Mouse (Mus musculus) midbrain, embryonic 14.5 days (tissue): ENCODE measurements around the gene Ak4. TPM values are rescaled to one million over a fixed set of nuclear protein-coding genes. Genes with fewer than 3 reads are reported as not detected.
A peak's percentile ranks its signal among the peaks of the same experiment; 100 is the strongest.

Experiments used
- ATAC-seq: fragments of 200-750 bp; cut with Nextera tagmentation; 2 replicates; pipeline ENCODE4 v1.8.0; 2017; ENCODE audit warnings: moderate number of reproducible peaks, moderate library complexity; ENCODE audit not compliant: low FRiP score, low TSS enrichment
- DNase-seq: peaks from one replicate; pipeline ENCODE4 v3.0.0-alpha.2; 2015
- H3K27ac ChIP-seq: fragments of 300-500 bp; sonication (generic); replicated peaks from 2 replicates; pipeline ENCODE4 v1.5.1; 2014; ENCODE audit warnings: mild to moderate bottlenecking, low read depth, low read length, moderate library complexity
- H3K27me3 ChIP-seq: fragments of 300-500 bp; sonication (generic); 2 replicates; pipeline ENCODE4 v1.6.1; 2014; ENCODE audit warnings: low read length, control low read depth, mixed read lengths; ENCODE audit not compliant: control insufficient read depth, insufficient read depth
- H3K36me3 ChIP-seq: fragments of 300-500 bp; sonication (generic); 2 replicates; pipeline ENCODE4 v1.6.1; 2014; ENCODE audit warnings: low read length, control low read depth; ENCODE audit not compliant: control insufficient read depth, insufficient read depth
- H3K4me1 ChIP-seq: fragments of 300-500 bp; sonication (generic); 2 replicates; pipeline ENCODE4 v1.6.1; 2014; ENCODE audit warnings: mild to moderate bottlenecking, antibody characterized with exemption, low read length, control low read depth; ENCODE audit not compliant: control insufficient read depth, insufficient read depth
- H3K4me2 ChIP-seq: fragments of 300-500 bp; sonication (generic); 2 replicates; pipeline ENCODE4 v1.6.1; 2014; ENCODE audit warnings: mild to moderate bottlenecking, low read length, moderate library complexity
- H3K4me3 ChIP-seq: fragments of 300-500 bp; sonication (generic); replicated peaks from 2 replicates; pipeline ENCODE4 v1.5.1; 2014; ENCODE audit warnings: low read depth, low read length
- H3K9ac ChIP-seq: fragments of 300-500 bp; sonication (generic); replicated peaks from 2 replicates; pipeline ENCODE4 v1.6.1; 2014; ENCODE audit warnings: mild to moderate bottlenecking, low read length, moderate library complexity
- H3K9me3 ChIP-seq: fragments of 300-500 bp; sonication (generic); 2 replicates; pipeline ENCODE4 v1.6.1; 2016; ENCODE audit warnings: low read length, control low read depth, mixed read lengths; ENCODE audit not compliant: control insufficient read depth
- WGBS: fragments of 180-500 bp; shearing (Covaris S2); extraction: QIAGEN DNeasy Blood & Tissue Kit; methylation state at CpG from one replicate; pipeline ENCODE4 v1.1.7; 2014; 5-methylcytosine and 5-hydroxymethylcytosine counted together
- polyA plus RNA-seq: library from polyadenylated mRNA; unstranded; fragments of >200 nt; fragmentation: Nextera tagmentation; extraction: Ambion mirVana; gene quantifications from 2 replicates; pipeline ENCODE4 v1.2.1, GENCODE M21; 2014

The Ak4 gene
- polyA plus RNA-seq, 1 experiment from 2014 or later: 3.9 TPM

DNA sequence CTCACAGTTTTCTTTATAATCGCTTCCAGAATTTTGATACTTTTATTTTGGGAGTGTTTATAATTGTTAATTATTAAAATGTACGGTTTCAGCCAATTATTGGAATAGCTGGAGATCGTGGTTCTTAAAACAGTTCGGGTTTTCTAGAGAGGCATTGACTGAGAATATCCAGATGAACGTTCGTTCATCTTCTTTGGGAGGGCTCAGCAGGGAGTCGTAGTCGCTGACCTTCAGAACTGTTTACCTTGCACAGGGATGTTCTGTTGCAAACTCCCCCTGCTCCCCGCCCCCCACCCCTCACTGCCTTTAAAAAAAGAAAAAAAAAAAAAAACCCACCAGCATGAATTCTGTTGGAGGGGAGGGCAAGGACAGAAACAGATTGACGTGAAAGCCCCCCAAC, 89.4 kb downstream of the Ak4 start:
- no peaks in the 10 kb centered on the region for H3K9me3 ChIP-seq
- WGBS: 2% methylated on average over 10 of the region's 10 CpGs
- peak overlapping the region; percentile 47 for H3K4me3 ChIP-seq
- DNase-seq (peak; percentile 59), ATAC-seq (0 out of 2 replicates have a peak, but pooled peaks have one; percentile 18)
- peak overlapping the region; percentile 63 for H3K9ac ChIP-seq
- H3K4me2 ChIP-seq: peak overlapping the region; percentile 93
- H3K36me3 ChIP-seq: no peaks in the 10 kb centered on the region
- 0 out of 2 replicates have a peak, but pooled peaks cover 3% of the 10 kb centered on the region for H3K4me1 ChIP-seq
- peak overlapping the region; percentile 60; the same call in 1 of the 2 replicates for H3K27ac ChIP-seq
- H3K27me3 ChIP-seq: no peaks in the 10 kb centered on the region

DNA sequence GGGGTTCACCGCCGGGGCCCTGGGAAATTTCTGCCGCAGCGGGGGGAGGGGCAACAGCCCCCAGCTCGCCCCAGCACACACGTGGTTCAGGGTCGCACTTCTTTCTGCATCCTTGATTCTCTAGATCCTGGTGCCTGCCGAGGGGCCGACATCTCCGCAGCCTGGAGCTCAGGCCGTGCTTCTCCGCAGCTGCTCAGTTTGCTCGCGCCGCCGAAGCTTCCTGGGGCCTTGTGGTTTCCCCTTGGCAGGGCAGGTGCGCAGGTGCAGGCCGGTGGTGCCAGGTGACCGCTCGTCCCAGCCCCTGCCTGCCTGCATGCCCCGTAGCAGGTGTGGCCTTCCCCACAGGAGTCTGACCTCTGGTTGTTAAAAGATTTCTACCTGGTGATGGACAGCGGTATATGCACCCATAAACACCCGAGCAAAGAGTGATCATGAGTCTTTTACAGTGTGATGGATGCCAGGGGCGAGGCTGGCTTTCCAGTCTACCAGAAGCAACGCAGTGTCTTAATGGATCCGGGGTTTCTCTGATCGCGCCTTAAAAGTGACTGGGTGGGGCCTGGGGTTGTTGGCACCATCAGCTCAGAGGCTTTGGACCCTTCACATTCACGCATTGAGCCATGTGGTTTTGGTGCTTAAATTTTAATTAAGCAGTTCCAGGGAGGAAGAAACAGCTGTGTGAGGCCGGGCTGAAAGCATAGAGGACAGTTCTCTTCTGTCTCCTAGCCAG, 89.9 kb downstream of the Ak4 start:
- WGBS: 3% methylated on average over 30 of the region's 30 CpGs
- ATAC-seq: peak; percentile 71
- peak overlapping the region; percentile 60; the same call in 1 of the 2 replicates for H3K27ac ChIP-seq

DNA sequence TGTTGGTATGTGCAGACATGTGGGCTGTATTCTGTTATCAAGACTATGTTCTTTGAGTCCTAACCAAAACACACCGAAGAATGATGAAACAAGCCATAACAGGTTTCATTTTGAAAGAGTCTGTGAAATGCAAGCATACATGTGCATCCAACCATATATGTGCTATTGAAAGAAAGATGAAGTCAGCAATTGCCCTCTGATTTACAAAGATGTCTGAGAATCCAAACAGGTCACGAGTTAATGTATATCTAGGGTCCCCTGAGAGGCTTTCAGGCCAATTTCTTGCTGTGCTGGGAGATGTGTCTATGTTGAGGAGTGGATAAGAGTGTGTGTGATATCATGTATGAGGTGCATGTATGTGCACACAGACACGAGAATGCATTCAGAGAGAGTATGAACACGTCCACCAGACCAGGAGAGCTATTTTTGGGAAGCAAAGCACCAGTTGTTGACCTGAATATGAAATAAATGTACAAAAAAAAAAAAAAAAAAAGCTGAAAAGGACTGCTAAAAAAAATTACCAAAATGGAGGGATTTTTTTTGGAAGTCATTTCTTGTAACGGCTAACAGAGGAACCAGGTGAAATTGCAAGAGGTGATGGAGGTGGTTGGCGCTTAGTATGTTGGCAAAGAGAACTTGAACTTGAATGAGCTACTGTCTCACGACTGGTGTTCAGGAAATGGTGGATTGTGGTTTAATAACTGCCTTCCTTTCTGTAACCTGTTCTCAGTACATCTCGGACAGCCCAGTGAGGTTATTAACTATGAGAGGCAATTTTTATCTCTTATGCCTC, 91.2 kb downstream of the Ak4 start:
- Histone ChIP-seq H3K4me2 (peak overlapping the region; percentile 93), H3K4me1 (0 out of 2 replicates have a peak, but pooled peaks cover 3% of the 10 kb centered on the region), H3K4me3 (no peak overlapping the region), H3K9ac (no peak overlapping the region), H3K27me3 (no peaks in the 10 kb centered on the region), H3K9me3 (no peaks in the 10 kb centered on the region), H3K27ac (no peak overlapping the region), H3K36me3 (no peaks in the 10 kb centered on the region)
- DNase-seq: no peak
- no peak for ATAC-seq
- 84% methylated on average over 8 of the region's 8 CpGs for WGBS

More for the DNA sequence above, 89.9 kb downstream of the Ak4 start:
- H3K4me1 ChIP-seq: 0 out of 2 replicates have a peak, but pooled peaks cover 3% of the 10 kb centered on the region
- no peaks in the 10 kb centered on the region for H3K9me3 ChIP-seq
- peak overlapping the region; percentile 63 for H3K9ac ChIP-seq
- no peaks in the 10 kb centered on the region for H3K36me3 ChIP-seq
- peak; percentile 72 for DNase-seq
- H3K27me3 ChIP-seq: no peaks in the 10 kb centered on the region
- H3K4me2 ChIP-seq: peak overlapping the region; percentile 93
- H3K4me3 ChIP-seq: peak overlapping the region; percentile 47

DNA sequence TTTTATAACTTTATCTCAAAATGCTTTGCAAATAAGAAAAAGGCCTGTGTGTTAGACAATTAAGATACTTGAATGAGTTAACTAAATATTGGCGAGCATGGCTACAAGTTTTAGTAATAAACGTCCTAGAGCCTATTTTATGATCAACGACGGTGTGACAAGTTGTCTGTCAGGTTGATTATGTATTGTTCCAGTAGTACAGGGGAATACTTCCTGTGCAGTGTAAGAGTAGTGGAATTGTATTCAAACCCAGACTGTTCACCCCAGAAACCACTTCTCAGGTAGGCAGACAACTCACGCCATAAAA, 91.8 kb downstream of the Ak4 start:
- H3K4me2 ChIP-seq: no peak overlapping the region
- WGBS: 88% methylated on average over 5 of the region's 5 CpGs
- no peak overlapping the region for H3K27ac ChIP-seq
- no peaks in the 10 kb centered on the region for H3K9me3 ChIP-seq
- H3K4me1 ChIP-seq: 0 out of 2 replicates have a peak, but pooled peaks cover 3% of the 10 kb centered on the region
- DNase-seq: no peak
- no peak for ATAC-seq
- H3K9ac ChIP-seq: no peak overlapping the region
- no peaks in the 10 kb centered on the region for H3K36me3 ChIP-seq
- H3K27me3 ChIP-seq: no peaks in the 10 kb centered on the region
- H3K4me3 ChIP-seq: no peak overlapping the region

DNA sequence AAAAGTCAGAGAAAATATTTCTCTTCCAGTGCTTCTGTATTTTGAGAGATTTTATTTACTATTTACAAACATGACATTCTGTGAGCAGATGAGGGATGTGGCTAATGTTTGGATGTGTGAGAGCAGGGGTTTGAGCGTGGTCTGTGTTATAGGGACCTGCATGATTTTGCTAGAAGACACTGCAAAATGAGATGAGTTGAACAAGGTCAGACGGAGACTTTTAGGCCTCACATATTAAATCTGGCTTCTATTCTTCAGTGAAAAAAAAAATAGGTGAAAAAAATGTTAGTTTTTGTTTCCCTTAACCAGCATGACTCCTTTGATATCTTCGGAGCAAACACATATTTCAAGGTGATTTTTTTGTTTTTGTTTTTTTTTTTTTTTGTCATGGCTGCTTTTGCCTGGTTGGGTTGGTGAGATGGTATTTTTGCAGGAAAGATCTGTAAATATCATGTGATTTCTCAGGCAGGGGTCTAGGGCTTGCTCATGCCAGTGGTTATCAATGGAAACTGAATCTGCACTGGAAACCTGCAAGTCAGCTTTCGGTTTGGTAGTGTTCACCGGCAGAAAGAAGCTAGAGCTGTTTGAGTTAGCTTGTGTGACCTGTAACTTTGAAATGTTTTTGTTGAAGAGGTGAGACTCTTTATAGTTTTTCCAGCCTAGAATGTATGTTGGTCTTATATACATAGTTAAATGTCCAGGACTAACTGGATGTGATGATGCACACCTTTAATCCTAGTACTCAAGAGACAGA, 92.9 kb downstream of the Ak4 start:
- H3K4me3 ChIP-seq: no peak overlapping the region
- H3K27me3 ChIP-seq: no peaks in the 10 kb centered on the region
- H3K36me3 ChIP-seq: no peaks in the 10 kb centered on the region
- H3K9ac ChIP-seq: no peak overlapping the region
- ATAC-seq: no peak
- 90% methylated on average over 5 of the region's 5 CpGs for WGBS
- no peak overlapping the region for H3K4me2 ChIP-seq
- H3K27ac ChIP-seq: no peak overlapping the region
- no peaks in the 10 kb centered on the region for H3K9me3 ChIP-seq
- no peak for DNase-seq
- H3K4me1 ChIP-seq: 0 out of 2 replicates have a peak, but pooled peaks cover 3% of the 10 kb centered on the region

DNA sequence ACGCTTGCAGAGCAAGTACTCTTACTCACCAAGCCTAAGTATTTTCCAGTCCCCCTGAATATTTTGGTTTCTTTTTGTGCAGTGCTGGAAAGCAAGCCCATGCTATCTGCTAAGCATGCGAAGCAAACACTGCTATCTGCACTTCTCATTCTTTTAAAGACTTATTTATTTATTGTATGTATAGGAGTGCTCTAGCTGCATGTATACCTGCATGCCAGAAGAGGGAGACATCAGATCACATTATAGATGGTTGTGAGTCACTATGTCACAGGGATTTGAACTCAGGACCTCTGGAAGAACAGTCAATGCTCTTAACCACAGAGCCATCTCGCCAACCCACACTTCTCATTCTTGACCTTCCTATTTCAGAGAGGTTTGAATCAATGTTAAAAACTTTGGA, 94.2 kb downstream of the Ak4 start:
- DNase-seq (no peak), ATAC-seq (no peak)
- H3K27me3 ChIP-seq: no peaks in the 10 kb centered on the region
- no peaks in the 10 kb centered on the region for H3K9me3 ChIP-seq
- H3K4me2 ChIP-seq: no peak overlapping the region
- H3K4me3 ChIP-seq: no peak overlapping the region
- no peak overlapping the region for H3K27ac ChIP-seq
- 94% methylated on average over 3 of the region's 3 CpGs for WGBS
- 0 out of 2 replicates have a peak, but pooled peaks cover 3% of the 10 kb centered on the region for H3K4me1 ChIP-seq
- no peak overlapping the region for H3K9ac ChIP-seq
- H3K36me3 ChIP-seq: no peaks in the 10 kb centered on the region

DNA sequence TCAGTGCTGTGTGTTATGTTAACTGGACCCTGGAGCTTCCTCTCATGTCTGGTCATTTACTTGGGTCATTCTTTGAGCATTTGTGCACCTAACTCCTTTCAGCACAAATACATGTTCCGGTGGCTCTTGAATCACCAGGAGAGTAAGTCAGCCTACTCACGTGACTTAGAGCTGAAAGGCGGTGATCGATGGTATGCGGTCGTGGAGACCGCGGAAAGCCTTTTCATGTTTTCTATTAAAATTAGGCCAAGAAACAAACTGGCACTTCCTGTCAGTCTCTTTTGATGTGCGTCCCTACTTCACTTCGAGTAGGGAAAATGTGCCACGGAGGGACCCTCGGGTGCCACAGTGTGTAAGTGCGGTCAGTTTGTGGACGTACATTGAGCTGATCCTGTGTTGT, 96.8 kb downstream of the Ak4 start:
- no peak overlapping the region for H3K9ac ChIP-seq
- no peaks in the 10 kb centered on the region for H3K4me1 ChIP-seq
- H3K9me3 ChIP-seq: no peaks in the 10 kb centered on the region
- no peak for ATAC-seq
- DNase-seq: no peak
- H3K4me3 ChIP-seq: no peak overlapping the region
- no peaks in the 10 kb centered on the region for H3K36me3 ChIP-seq
- no peaks in the 10 kb centered on the region for H3K27me3 ChIP-seq
- WGBS: 93% methylated on average over 14 of the region's 14 CpGs
- no peak overlapping the region for H3K27ac ChIP-seq
- H3K4me2 ChIP-seq: no peak overlapping the region
